Mouse (Mus musculus): ENCODE results near the gene Gm2a.

Gm2a gene

DNA sequence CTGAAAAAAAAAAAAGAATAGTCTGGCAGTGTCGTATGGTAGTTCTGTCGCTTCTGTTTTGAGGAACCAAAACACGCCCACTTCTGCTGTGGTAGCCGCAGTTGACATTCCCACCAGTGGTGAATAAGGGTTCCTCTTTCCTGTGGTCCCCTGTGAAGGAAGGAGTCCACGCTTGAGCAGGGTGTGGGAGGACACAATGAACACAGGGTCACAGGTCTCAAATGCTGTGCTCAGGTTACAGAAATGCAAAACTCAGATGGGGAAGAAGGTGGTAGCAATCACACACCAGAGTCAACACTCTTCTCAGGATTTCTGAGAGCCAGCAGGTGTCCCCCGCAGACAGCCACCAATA, 57.1 kb downstream of the Gm2a start:
- Histone ChIP-seq H3K4me3 (replicated peaks; ENCODE audit: low read length) (no peak overlapping the region), H3K27me3 (ENCODE audit: insufficient read depth, low read length) (no peaks in the 10 kb centered on the region), H3K4me1 (replicated peaks; ENCODE audit: low read depth, low read length) (peaks cover 20% of the 10 kb centered on the region), H3K36me3 (ENCODE audit: insufficient read depth, low read length) (no peaks in the 10 kb centered on the region), H3K9me3 (ENCODE audit: low read length) (peaks cover 6% of the 10 kb centered on the region; the same call in 1 of the 2 replicates)
- TF ChIP-seq CTCF (conservative IDR thresholded peaks at IDR 0.05; ENCODE audit: low read length), result no peak
- no peak for TF ChIP-seq NANOG (IDR thresholded peaks at IDR 0.05; ENCODE audit: borderline replicate concordance, low read length)
- no peak for TF ChIP-seq POU5F1 (IDR thresholded peaks at IDR 0.05; ENCODE audit: borderline replicate concordance, low read length)

DNA sequence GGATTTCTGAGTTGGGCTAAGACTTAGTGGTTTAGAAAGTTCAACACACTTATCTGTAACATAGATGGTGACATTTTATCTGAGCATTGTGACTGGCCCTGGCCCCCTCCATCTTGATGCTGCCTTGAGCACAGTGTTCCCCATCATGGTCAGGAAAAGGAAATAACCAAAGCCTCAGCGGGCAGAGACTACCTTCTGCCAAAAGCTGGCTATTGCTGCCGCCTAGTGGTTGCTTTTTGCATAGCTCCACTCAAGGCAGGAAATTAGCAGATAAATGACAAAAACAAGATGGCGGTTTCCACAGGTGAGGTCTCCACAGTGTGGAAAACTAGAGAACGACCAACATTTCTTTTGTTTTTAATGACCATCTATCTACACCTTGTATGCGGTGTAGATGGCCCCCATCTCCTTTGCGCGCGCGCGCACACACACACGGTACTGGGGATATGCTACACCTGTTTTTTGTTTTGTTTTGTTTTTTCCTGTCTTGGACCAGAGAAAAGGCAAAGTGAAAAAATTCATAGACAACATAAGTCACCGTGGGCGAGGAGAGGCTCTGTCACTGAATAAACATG, 61.0 kb downstream of the Gm2a start:
- peak overlapping the region; percentile 48 for H3K4me3 ChIP-seq (replicated peaks; ENCODE audit: low read length)
- TF ChIP-seq POU5F1 (IDR thresholded peaks at IDR 0.05; ENCODE audit: borderline replicate concordance, low read length) (no peak), CTCF (conservative IDR thresholded peaks at IDR 0.05; ENCODE audit: low read length) (peak; percentile 99)

More for the DNA sequence above, 61.0 kb downstream of the Gm2a start:
- Histone ChIP-seq H3K36me3 (ENCODE audit: insufficient read depth, low read length) (no peaks in the 10 kb centered on the region), H3K4me1 (replicated peaks; ENCODE audit: low read depth, low read length) (peaks cover 33% of the 10 kb centered on the region), H3K27me3 (ENCODE audit: insufficient read depth, low read length) (0 out of 2 replicates have a peak, but pooled peaks cover 2% of the 10 kb centered on the region), H3K9me3 (ENCODE audit: low read length) (no peaks in the 10 kb centered on the region)
